Mouse (Mus musculus) embryonic stem cell, embryonic (primary cell): ENCODE results near the gene Ndufa8.

ENCODE experiments used
- CTCF ChIA-PET, 4 experiments: fragments of 300-600 bp in 2 of 4; fragments of 350-600 bp in 2 of 4; sonication (Branson Sonifier 250); formaldehyde crosslinking; loops; one replicate each; lab custom pipeline; 2022; ENCODE audit warnings: inconsistent platforms in 2 of 4; lab: Charles Lee
- POLR2A ChIA-PET, 4 experiments: fragments of 300-600 bp in 2 of 4; fragments of 350-600 bp in 2 of 4; sonication (Branson Sonifier 250); formaldehyde crosslinking; loops; one replicate each; lab custom pipeline; 2022; ENCODE audit warnings: antibody characterized with exemption in 4 of 4, inconsistent platforms in 1 of 4; lab: Charles Lee

Gene Ndufa8

GRCm38 (mm10) chr2:36009386-36009785 lies 39.8 kb downstream of the Ndufa8 start:
- POLR2A ChIA-PET, result interaction anchor here in 1 of 4 experiments (0.7 to 1.2 kb wide), 3 partner anchors 68 to 201 kb away, joined by 3 to 4 read pairs (median 3); no protein-coding TSS in a partner anchor
- CTCF ChIA-PET, result interaction anchor here (0.6 to 4.4 kb wide), 42 partner anchors 11 to 722 kb away, joined by 3 to 38 read pairs (median 5); no protein-coding TSS in a partner anchor

DNA sequence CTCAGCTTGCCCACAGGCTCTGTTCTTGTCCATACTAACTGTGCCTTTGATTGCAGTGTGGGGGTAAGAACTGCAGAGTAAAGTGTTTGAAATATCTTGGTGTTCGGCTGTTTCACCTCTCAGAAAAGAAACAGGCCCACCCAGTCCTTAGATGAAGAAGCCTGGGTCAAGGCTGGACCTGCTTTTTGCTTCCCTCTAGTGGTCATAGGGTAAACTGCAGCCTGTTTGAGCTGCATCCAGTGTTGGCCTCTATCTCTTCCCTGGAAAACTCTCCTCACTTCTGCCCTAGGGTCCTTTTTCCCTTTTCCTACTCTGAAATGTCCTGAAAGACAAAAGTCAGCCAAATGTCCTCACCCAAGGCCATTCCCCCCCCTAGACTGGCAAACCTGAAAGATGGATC lies 41.1 kb downstream of the Ndufa8 start:
- ChIA-PET CTCF (interaction anchor here (0.6 to 4.4 kb wide), 46 partner anchors 9 to 652 kb away, joined by 3 to 38 read pairs (median 5); partner anchors contain the start of genes Morn5 (in 2 of the 4) and Ndufa8 (in 2 of the 4)), POLR2A (interaction anchor here in 1 of 4 experiments (0.5 kb wide), 1 partner anchor 472 kb away, joined by 3 read pairs; no protein-coding TSS in a partner anchor)

- ChIA-PET POLR2A (interaction anchor here in 2 of 4 experiments (0.7 kb wide), 2 partner anchors 48 to 169 kb away, joined by 5 to 6 read pairs; no protein-coding TSS in a partner anchor), CTCF (interaction anchor here in 2 of 4 experiments (1.2 to 1.4 kb wide), 2 partner anchors 18 kb away, joined by 4 to 6 read pairs; no protein-coding TSS in a partner anchor)
Observed at GRCm38 (mm10) chr2:36002188-36002587, 47.0 kb downstream of the Ndufa8 start.

GRCm38 (mm10) chr2:36000390-36000789 lies 48.8 kb downstream of the Ndufa8 start:
- POLR2A ChIA-PET, result no interaction called here
- CTCF ChIA-PET, result interaction anchor here in 2 of 4 experiments (1.9 to 2.0 kb wide), 2 partner anchors 16 kb away, joined by 5 to 6 read pairs; no protein-coding TSS in a partner anchor

DNA sequence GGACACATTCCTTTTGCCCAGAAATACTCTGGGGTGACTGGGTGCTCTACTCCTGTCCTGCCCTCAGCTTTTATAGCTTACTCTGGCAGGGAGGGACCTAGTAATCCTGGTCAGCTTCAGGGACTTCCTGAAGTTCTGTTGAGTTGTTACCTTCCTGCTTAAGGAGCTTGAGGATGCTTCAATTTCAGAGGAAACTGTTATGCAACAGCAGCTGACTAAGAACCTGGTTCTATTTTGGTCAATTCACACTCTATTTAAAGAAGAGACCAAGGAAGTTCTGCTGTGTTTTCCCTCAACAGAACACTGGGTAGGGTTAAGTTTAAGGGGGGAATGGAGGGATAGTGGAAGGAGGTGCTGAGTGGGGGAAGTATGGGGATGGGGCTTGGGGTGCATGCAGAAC lies 50.0 kb downstream of the Ndufa8 start:
- ChIA-PET CTCF (interaction anchor here (1.1 to 2.0 kb wide), 5 partner anchors 9 to 16 kb away, joined by 4 to 8 read pairs (median 5); no protein-coding TSS in a partner anchor), POLR2A (interaction anchor here in 1 of 4 experiments (1.2 kb wide), 1 partner anchor 223 kb away, joined by 5 read pairs; no protein-coding TSS in a partner anchor)

DNA sequence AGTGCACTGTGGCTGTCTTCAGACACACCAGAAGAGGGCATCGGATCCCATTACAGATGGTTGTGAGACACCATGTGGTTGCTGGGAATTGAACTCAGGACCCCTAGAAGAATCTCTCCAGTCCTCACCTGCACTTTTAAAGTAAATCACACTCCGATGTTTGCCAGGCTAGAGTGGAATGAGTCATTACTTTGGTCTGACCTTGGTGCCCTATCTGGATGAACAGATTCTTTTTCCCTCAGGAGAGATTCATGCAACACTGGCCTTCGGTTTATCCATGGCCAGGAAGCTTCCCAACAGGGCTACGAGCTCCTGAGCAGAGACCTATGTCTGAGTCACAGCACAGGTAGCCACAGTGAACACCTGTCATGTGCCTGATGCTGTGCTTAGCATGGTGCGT lies 50.8 kb downstream of the Ndufa8 start:
- ChIA-PET POLR2A (interaction anchor here in 1 of 4 experiments (1.2 kb wide), 1 partner anchor 224 kb away, joined by 5 read pairs; no protein-coding TSS in a partner anchor), CTCF (interaction anchor here in 3 of 4 experiments (0.6 to 1.6 kb wide), 5 partner anchors 10 to 267 kb away, joined by 3 to 8 read pairs (median 5); no protein-coding TSS in a partner anchor)

DNA sequence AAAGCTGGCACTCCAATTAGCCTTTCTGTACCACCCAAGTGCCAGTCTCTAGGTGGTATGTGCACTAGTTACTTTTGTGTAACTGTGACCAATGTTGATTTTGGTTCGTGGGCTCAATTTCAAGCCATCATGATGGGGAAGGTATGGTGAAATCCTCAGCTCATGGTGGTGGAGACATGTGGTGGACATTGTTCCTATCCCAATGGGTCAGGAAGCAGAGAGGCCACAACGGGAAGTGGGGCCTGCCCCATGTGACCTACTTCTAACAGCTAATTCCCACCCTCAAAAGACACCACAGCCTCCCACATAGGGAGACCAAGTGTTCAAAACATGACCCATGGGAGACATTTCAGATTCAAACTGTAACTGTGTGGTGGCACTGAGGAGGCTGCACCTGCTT lies 52.5 kb downstream of the Ndufa8 start:
- CTCF ChIA-PET, result interaction anchor here in 2 of 4 experiments (0.7 to 1.5 kb wide), 2 partner anchors 13 to 536 kb away, joined by 3 to 6 read pairs; no protein-coding TSS in a partner anchor
- POLR2A ChIA-PET, result no interaction called here

DNA sequence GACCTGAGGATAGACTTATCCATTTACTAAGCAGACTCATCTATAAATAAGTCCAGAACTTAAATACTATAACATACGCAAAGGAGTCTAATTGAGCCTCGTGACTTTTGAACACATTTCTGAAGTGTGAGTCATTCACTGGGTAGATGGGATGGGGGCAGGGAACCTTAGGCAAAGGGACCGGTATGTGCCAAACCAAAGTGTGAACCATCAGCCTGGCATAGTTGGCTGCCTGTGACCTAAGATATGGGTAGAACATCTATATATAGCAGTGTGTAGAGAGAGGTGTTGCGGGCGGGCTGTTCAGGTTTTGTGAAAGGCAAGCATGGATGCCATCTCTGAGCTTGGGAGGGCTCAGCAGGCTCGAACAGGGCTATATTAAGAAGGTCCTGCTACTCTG lies 54.9 kb downstream of the Ndufa8 start:
- CTCF ChIA-PET, result no interaction called here
- POLR2A ChIA-PET, result no interaction called here

- CTCF ChIA-PET, result interaction anchor here in 2 of 4 experiments (1.6 to 1.7 kb wide), 2 partner anchors 10 kb away, joined by 5 to 10 read pairs; no protein-coding TSS in a partner anchor
- POLR2A ChIA-PET, result no interaction called here
Observed at GRCm38 (mm10) chr2:35993481-35993880, 55.7 kb downstream of the Ndufa8 start.

DNA sequence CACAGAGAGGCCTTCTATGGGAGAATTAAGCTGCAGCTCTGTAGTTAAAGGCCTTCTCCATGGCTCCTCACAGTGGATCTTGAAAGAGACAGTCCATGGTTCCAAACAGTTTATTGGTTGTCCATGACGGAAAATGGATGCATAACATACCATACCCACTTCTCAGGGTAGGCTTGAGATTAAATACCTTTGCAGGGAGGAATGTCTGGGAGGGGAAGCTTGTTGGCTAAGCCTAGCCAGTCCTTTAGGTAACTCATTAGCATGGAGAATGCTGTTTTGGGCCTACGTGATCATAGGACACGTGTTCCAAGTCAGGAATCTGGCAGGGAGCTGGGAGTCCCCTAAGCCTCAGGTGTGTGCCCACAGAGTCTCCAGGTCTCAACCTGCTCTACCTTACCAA lies 56.9 kb downstream of the Ndufa8 start:
- POLR2A ChIA-PET, result no interaction called here
- CTCF ChIA-PET, result interaction anchor here in 2 of 4 experiments (1.6 to 1.7 kb wide), 2 partner anchors 8 kb away, joined by 5 to 10 read pairs; no protein-coding TSS in a partner anchor
